Mouse (Mus musculus) brain, embryonic 14.5 days (tissue): ENCODE measurements at regions not wholly inside any gene's neighbourhood (a gene's known extent, or its start where the extent isn't known, plus 50 kb on each side); places are given as distances from the start of the nearest gene placed in this dataset.

Experiments used
- CTCF ChIP-seq: fragments of 200-500 bp; IDR thresholded peaks from 2 replicates; pipeline ENCODE4 v1.5.1; 2012; ENCODE audit warnings: inconsistent platforms, mild to moderate bottlenecking, moderate library complexity, borderline replicate concordance; ENCODE audit not compliant: insufficient read depth, insufficient read length; ENCODE audit errors: extremely low read depth
- POLR2A ChIP-seq: fragments of 200-500 bp; IDR thresholded peaks from 2 replicates; pipeline ENCODE4 v1.6.1; 2012; ENCODE audit warnings: mild to moderate bottlenecking, inconsistent platforms, borderline replicate concordance; ENCODE audit not compliant: poor library complexity, insufficient read depth, insufficient read length, severe bottlenecking; ENCODE audit errors: extremely low read depth

GRCm38 (mm10) chr7:74130206-74130836 is 116.8 kb upstream of the St8sia2 start:
- TF ChIP-seq CTCF = no peak
- TF ChIP-seq POLR2A = no peak
